Mouse (Mus musculus) bone marrow macrophage, adult 2 months (primary cell): ENCODE measurements around the gene Ier2.

Source experiments
- CTCF ChIP-seq: IDR thresholded peaks from 2 replicates; pipeline ENCODE4 v1.5.1; 2012; ENCODE audit warnings: low read depth, mild to moderate bottlenecking, low read length, moderate library complexity
- POLR2A ChIP-seq: IDR thresholded peaks from 2 replicates; pipeline ENCODE4 v1.6.1; 2012; ENCODE audit warnings: mild to moderate bottlenecking, low read depth, low read length, borderline replicate concordance

- no peak for TF ChIP-seq POLR2A
- TF ChIP-seq CTCF = no peak
Observed at GRCm38 (mm10) chr8:84665385-84665893, 2.8 kb upstream of the Ier2 start.
